Mouse (Mus musculus) thymus, adult 2 months (tissue): ENCODE measurements around the gene Slc6a2.

Source experiments
- CTCF ChIP-seq: fragments of 200-500 bp; IDR thresholded peaks from 2 replicates; pipeline ENCODE4 v1.5.1; 2012; ENCODE audit warnings: mild to moderate bottlenecking, control low read depth, low read length, moderate library complexity, borderline replicate concordance; ENCODE audit not compliant: control insufficient read depth, poor library complexity, insufficient read depth; ENCODE audit errors: extremely low read depth
- POLR2A ChIP-seq: fragments of 200-500 bp; IDR thresholded peaks from 2 replicates; pipeline ENCODE4 v1.6.1; 2012; ENCODE audit warnings: mild to moderate bottlenecking, low read length, control low read depth, moderate library complexity; ENCODE audit not compliant: control insufficient read depth, poor library complexity, insufficient read depth; ENCODE audit errors: extremely low read depth

- TF ChIP-seq CTCF = peak; percentile 73; the same call in 1 of the 2 replicates
- TF ChIP-seq POLR2A = no peak
Observed at GRCm38 (mm10) chr8:93011439-93011838, 51.6 kb downstream of the Slc6a2 start.
